Mouse (Mus musculus): Measurements from ENCODE around the gene Babam1.

DNA sequence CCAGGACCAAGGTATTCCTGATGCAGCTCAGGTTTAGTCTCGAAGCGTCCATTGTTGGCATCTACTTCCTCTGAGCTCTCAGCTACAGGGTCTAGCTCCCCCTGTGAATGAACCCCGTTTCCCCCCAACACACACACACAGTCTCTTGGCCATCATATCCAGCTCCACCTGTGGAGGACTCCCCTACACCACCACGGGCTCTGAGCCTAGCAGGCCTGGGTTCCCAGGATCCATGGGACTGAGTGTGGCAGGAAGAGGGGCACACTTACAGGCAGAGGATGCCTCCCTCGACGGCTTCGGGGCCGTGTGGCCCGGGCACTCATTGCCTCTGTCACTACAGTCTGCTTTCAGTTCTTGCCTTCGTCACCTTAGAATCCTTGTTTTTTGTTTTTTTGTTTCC, 1.6 kb upstream of the Babam1 start:
- no peak for TF ChIP-seq CTCF (IDR thresholded peaks at IDR 0.05; ENCODE audit: control insufficient read depth, insufficient read depth, low read length)
- no peak for TF ChIP-seq POLR2A (IDR thresholded peaks at IDR 0.05; ENCODE audit: borderline replicate concordance, control insufficient read depth, low read depth, low read length)
